ENCODE assay signal across 30 mouse cellular contexts in genomic region chr3:54659736-54660135, GRCm38 (mm10). TPM values are rescaled to one million over a fixed set of nuclear protein-coding genes. Genes with fewer than 3 reads are reported as not detected.
DNase-seq lines count a peak whose midpoint lies in the region; ATAC-seq and TF ChIP-seq lines count a peak whose summit lies in the region.
"Had no signal": no experiment of that assay in that cellular context is flagged by ENCODE, and none has a peak within 500 bp of the region (broad histone marks: within the 10 kb centered on the region; RNA-seq: fewer than 3 reads in every experiment).

No protein-coding gene starts in this region.

- no peaks in the 10 kb centered on the region for H3K4me1 ChIP-seq in liver, postnatal 0 days (ENCODE audit: insufficient read depth)
- no peaks in the 10 kb centered on the region for H3K4me1 ChIP-seq in liver, embryonic 12.5 days
- H3K4me1 ChIP-seq in lung, adult 2 months (ENCODE audit: control insufficient read depth, insufficient read depth, low read length) = no peaks in the 10 kb centered on the region
- H3K4me1 ChIP-seq: forebrain, embryonic 13.5 days; forebrain, embryonic 15.5 days had no signal

- WGBS in liver, postnatal 0 days (ENCODE audit: insufficient replicate concordance) = 71% methylated on average over 2 of the region's 2 CpGs
- 78% methylated on average over 2 of the region's 2 CpGs for WGBS in liver, embryonic 12.5 days (ENCODE audit: insufficient replicate concordance)
- 83% methylated on average over 2 of the region's 2 CpGs for WGBS in lung, adult 2 months

- TF ChIP-seq CTCF in liver, postnatal 0 days (IDR thresholded peaks at IDR 0.05; ENCODE audit: low read depth) = no peak
- TF ChIP-seq CTCF in lung, adult 2 months (IDR thresholded peaks at IDR 0.05; ENCODE audit: insufficient read depth, low read length) = no peak

- no peaks in the 10 kb centered on the region for H3K36me3 ChIP-seq in liver, postnatal 0 days (replicated peaks; ENCODE audit: insufficient read depth, low read length)
- H3K36me3 ChIP-seq in liver, embryonic 12.5 days = no peaks in the 10 kb centered on the region
- H3K36me3 ChIP-seq: embryonic facial prominence, embryonic 13.5 days; embryonic facial prominence, embryonic 15.5 days; forebrain, embryonic 15.5 days; G1E had no signal

- no peak for TF ChIP-seq EP300 in liver, postnatal 0 days (IDR thresholded peaks at IDR 0.05; ENCODE audit: low read depth)

- no peaks in the 10 kb centered on the region for H3K27me3 ChIP-seq in liver, postnatal 0 days (ENCODE audit: insufficient read depth, low read length)
- H3K27me3 ChIP-seq in liver, embryonic 12.5 days (replicated peaks) = no peaks in the 10 kb centered on the region
- H3K27me3 ChIP-seq: CH12.LX; embryonic facial prominence, embryonic 13.5 days; embryonic facial prominence, embryonic 15.5 days; forebrain, embryonic 13.5 days; forebrain, embryonic 15.5 days had no signal

- no peak for TF ChIP-seq POLR2A in lung, adult 2 months (IDR thresholded peaks at IDR 0.05; ENCODE audit: borderline replicate concordance, extremely low read depth, low read depth, low read length)

- no peak overlapping the region for H3K4me2 ChIP-seq in liver, postnatal 0 days (ENCODE audit: low read depth, low read length)
- H3K4me2 ChIP-seq in liver, embryonic 12.5 days = no peak overlapping the region
- H3K4me2 ChIP-seq: embryonic facial prominence, embryonic 13.5 days; embryonic facial prominence, embryonic 15.5 days; forebrain, embryonic 13.5 days; forebrain, embryonic 15.5 days had no signal

- no peak overlapping the region for H3K9ac ChIP-seq in liver, postnatal 0 days (replicated peaks)
- no peak overlapping the region for H3K9ac ChIP-seq in liver, embryonic 12.5 days
- H3K9ac ChIP-seq: embryonic facial prominence, embryonic 13.5 days; embryonic facial prominence, embryonic 15.5 days; forebrain, embryonic 13.5 days; forebrain, embryonic 15.5 days; forebrain, postnatal 0 days had no signal

- no peak overlapping the region for H3K4me3 ChIP-seq in liver, postnatal 0 days (ENCODE audit: low read depth, low read length)
- H3K4me3 ChIP-seq in liver, embryonic 12.5 days = no peak overlapping the region
- H3K4me3 ChIP-seq in lung, adult 2 months (replicated peaks; ENCODE audit: extremely low read depth, low read depth, low read length) = no peak overlapping the region
- H3K4me3 ChIP-seq: embryonic facial prominence, embryonic 13.5 days; embryonic facial prominence, embryonic 15.5 days; erythroblast, embryonic 14.5 days; forebrain, embryonic 13.5 days; forebrain, embryonic 15.5 days had no signal

- H3K9me3 ChIP-seq in liver, postnatal 0 days (ENCODE audit: low read length) = no peaks in the 10 kb centered on the region
- H3K9me3 ChIP-seq in liver, embryonic 12.5 days (replicated peaks) = no peaks in the 10 kb centered on the region
- H3K9me3 ChIP-seq: embryonic facial prominence, embryonic 15.5 days; forebrain, embryonic 15.5 days; G1E had no signal

- ATAC-seq in liver, postnatal 0 days = 0 out of 2 replicates have a peak, but pooled peaks have one; percentile 19
- no peak for ATAC-seq in liver, embryonic 12.5 days
- ATAC-seq: activated CD4-positive, CD25-positive, alpha-beta regulatory T cell, adult 4 months; CD4-positive, CD25-positive, alpha-beta regulatory T cell, adult 4 months; forebrain, embryonic 13.5 days; forebrain, embryonic 15.5 days; forebrain, postnatal 0 days; Patski had no signal

- peak; percentile 61 for DNase-seq in heart, adult 11 months
- no peak for DNase-seq in heart, adult 8-10 months (ENCODE audit: low spot score)
- no peak for DNase-seq in liver, postnatal 0 days
- DNase-seq in gonadal fat pad, adult 2 months (ENCODE audit: low read depth) = peak; percentile 61
- no peak for DNase-seq in lung, adult 2 months
- DNase-seq: adrenal gland, adult 2 months; adrenal gland, postnatal 10 days; adrenal gland, postnatal 25 days; B cell, adult 2 months; cerebellum, adult 11 months; cerebellum, adult 18-20 months; cerebellum, adult 8-10 months; cerebellum, adult 9-11 months; cerebellum, postnatal 14 days; cerebellum, postnatal 36 days; embryo, embryonic 11 days; forebrain, postnatal 0 days had no signal

- no peak overlapping the region for H3K27ac ChIP-seq in liver, postnatal 0 days (ENCODE audit: low read depth)
- H3K27ac ChIP-seq in liver, embryonic 12.5 days = no peak overlapping the region
- H3K27ac ChIP-seq: embryonic facial prominence, embryonic 13.5 days; forebrain, embryonic 13.5 days; forebrain, embryonic 15.5 days had no signal

RNA-seq across cellular contexts. Expression of gene Supt20, which starts 32.9 kb away (rescaled TPM):
- 10 to 100 TPM; 16.7 to 22.3 (median 18.6) TPM for total RNA-seq in heart, adult 8-10 months (2022)
- 17.2 and 19.9 TPM in 2 replicates for polyA plus RNA-seq in liver, postnatal 0 days (2015; fragmentation: Nextera tagmentation; extraction: Ambion mirVana)
- 49.8 and 50.0 TPM in 2 replicates for polyA plus RNA-seq in liver, embryonic 12.5 days (2016; fragmentation: Nextera tagmentation; extraction: Ambion mirVana)
- 50.8 and 51.2 TPM in 2 replicates for polyA plus RNA-seq in gonadal fat pad, adult 2 months (2012; rRNA removed)
- 43.9 and 50.1 TPM in 2 replicates for polyA plus RNA-seq in lung, adult 2 months (2012; rRNA removed)

RNA-seq across cellular contexts. Expression of gene Gm21958, which starts 54.4 kb away (rescaled TPM):
- total RNA-seq in heart, adult 8-10 months (2022) = not detected
- not detected in 2 replicates for polyA plus RNA-seq in liver, postnatal 0 days (2015; fragmentation: Nextera tagmentation; extraction: Ambion mirVana)
- polyA plus RNA-seq in liver, embryonic 12.5 days (2016; fragmentation: Nextera tagmentation; extraction: Ambion mirVana) = not detected in 2 replicates
- not detected in 2 replicates for polyA plus RNA-seq in gonadal fat pad, adult 2 months (2012; rRNA removed)
- polyA plus RNA-seq in lung, adult 2 months (2012; rRNA removed) = not detected in 2 replicates
- total RNA-seq: adrenal gland, adult 2 months; adrenal gland, postnatal 10 days; adrenal gland, postnatal 25 days; adrenal gland, postnatal 4 days; CH12.LX; forebrain, postnatal 0 days; G1E had no signal
- polyA plus RNA-seq: adrenal gland, adult 2 months; brain, embryonic 14.5 days; embryonic facial prominence, embryonic 13.5 days; embryonic facial prominence, embryonic 15.5 days; erythroblast, embryonic 14.5 days; forebrain, embryonic 13.5 days; G1E had no signal

Comparison
In these comparisons a context has a peak if more than half of its experiments do, and no peak if none do; other contexts are left out.
1. DNase-seq: peak in heart, adult 11 months (single experiment) and gonadal fat pad, adult 2 months (single experiment); none in heart, adult 8-10 months (single experiment), liver, postnatal 0 days (single experiment) and lung, adult 2 months (single experiment).